Mouse (Mus musculus) midbrain, embryonic 12.5 days (tissue): ENCODE measurements around the gene Tmem179. TPM values are rescaled to one million over a fixed set of nuclear protein-coding genes. Genes with fewer than 3 reads are reported as not detected.

Experiments used
- ATAC-seq: fragments of 200-750 bp; cut with Nextera tagmentation; 2 replicates; pipeline ENCODE4 v1.8.0; 2017; ENCODE audit warnings: low read depth, moderate TSS enrichment, moderate library complexity; ENCODE audit not compliant: low FRiP score
- H3K27ac ChIP-seq: fragments of 300-500 bp; sonication (generic); replicated peaks from 2 replicates; pipeline ENCODE4 v1.5.1; 2016; ENCODE audit warnings: mild to moderate bottlenecking
- H3K27me3 ChIP-seq: fragments of 300-500 bp; sonication (generic); 2 replicates; pipeline ENCODE4 v1.6.1; 2016; ENCODE audit warnings: mild to moderate bottlenecking
- H3K36me3 ChIP-seq: fragments of 300-500 bp; sonication (generic); 2 replicates; pipeline ENCODE4 v1.6.1; 2016
- H3K4me1 ChIP-seq: fragments of 300-500 bp; sonication (generic); 2 replicates; pipeline ENCODE4 v1.6.1; 2016
- H3K4me2 ChIP-seq: fragments of 300-500 bp; sonication (generic); replicated peaks from 2 replicates; pipeline ENCODE4 v1.6.1; 2016; ENCODE audit warnings: mild to moderate bottlenecking, moderate library complexity
- H3K4me3 ChIP-seq: fragments of 300-500 bp; sonication (generic); 2 replicates; pipeline ENCODE4 v1.5.1; 2016; ENCODE audit warnings: mild to moderate bottlenecking
- H3K9ac ChIP-seq: fragments of 300-500 bp; sonication (generic); replicated peaks from 2 replicates; pipeline ENCODE4 v1.6.1; 2016; ENCODE audit warnings: mild to moderate bottlenecking, moderate library complexity
- H3K9me3 ChIP-seq: fragments of 300-500 bp; sonication (generic); 2 replicates; pipeline ENCODE4 v1.6.1; 2016; ENCODE audit warnings: mild to moderate bottlenecking
- whole genome bisulfite sequencing: fragments of 180-500 bp; shearing (Covaris S2); methylation state at CpG from one replicate; pipeline ENCODE4 v1.1.7; 2016; 5-methylcytosine and 5-hydroxymethylcytosine counted together
- polyA plus RNA-seq: library from polyadenylated mRNA; unstranded; fragments of >200 nt; fragmentation: Nextera tagmentation; extraction: Ambion mirVana; gene quantifications from 2 replicates; pipeline ENCODE4 v1.2.1, GENCODE M21; 2016

Tmem179 gene
- polyA plus RNA-seq, 1 experiment from 2014 or later = 12.0 TPM

GRCm38 (mm10) chr12:112549287-112549686 lies 32.7 kb upstream of the Tmem179 start:
- 96% methylated on average over 1 of the region's 1 CpGs for WGBS
- no peak overlapping the region for H3K4me3 ChIP-seq

GRCm38 (mm10) chr12:112546110-112546509 lies 29.6 kb upstream of the Tmem179 start:
- no peak overlapping the region for H3K4me3 ChIP-seq
- no peaks in the 10 kb centered on the region for H3K36me3 ChIP-seq
- 92% methylated on average over 8 of the region's 8 CpGs for WGBS
- H3K4me2 ChIP-seq = no peak overlapping the region
- ATAC-seq = no peak
- peaks cover 26% of the 10 kb centered on the region for H3K27me3 ChIP-seq
- H3K27ac ChIP-seq = peak overlapping the region; percentile 40
- H3K9ac ChIP-seq = no peak overlapping the region
- H3K4me1 ChIP-seq = peaks cover 37% of the 10 kb centered on the region
- no peaks in the 10 kb centered on the region for H3K9me3 ChIP-seq

More at GRCm38 (mm10) chr12:112549287-112549686, 32.7 kb upstream of the Tmem179 start:
- Histone ChIP-seq H3K9me3 (no peaks in the 10 kb centered on the region), H3K27ac (no peak overlapping the region), H3K27me3 (peaks cover 19% of the 10 kb centered on the region), H3K9ac (no peak overlapping the region), H3K4me1 (peaks cover 38% of the 10 kb centered on the region), H3K4me2 (no peak overlapping the region), H3K36me3 (no peaks in the 10 kb centered on the region)
- no peak for ATAC-seq

- H3K27me3 ChIP-seq = peaks cover 29% of the 10 kb centered on the region
- peak overlapping the region; percentile 40 for H3K27ac ChIP-seq
- no peak for ATAC-seq
- H3K4me3 ChIP-seq = no peak overlapping the region
- H3K36me3 ChIP-seq = no peaks in the 10 kb centered on the region
- no peak overlapping the region for H3K4me2 ChIP-seq
- WGBS = 25% methylated on average over 12 of the region's 12 CpGs
- H3K4me1 ChIP-seq = peaks cover 46% of the 10 kb centered on the region
- no peak overlapping the region for H3K9ac ChIP-seq
- H3K9me3 ChIP-seq = no peaks in the 10 kb centered on the region
Observed at GRCm38 (mm10) chr12:112544946-112545701, 28.6 kb upstream of the Tmem179 start.

- Histone ChIP-seq H3K27ac (no peak overlapping the region), H3K9ac (no peak overlapping the region), H3K4me2 (no peak overlapping the region), H3K9me3 (no peaks in the 10 kb centered on the region), H3K27me3 (peaks cover 34% of the 10 kb centered on the region), H3K4me1 (peaks cover 49% of the 10 kb centered on the region), H3K4me3 (no peak overlapping the region), H3K36me3 (no peaks in the 10 kb centered on the region)
- ATAC-seq = no peak
- 76% methylated on average over 9 of the region's 9 CpGs for whole genome bisulfite sequencing
Observed at GRCm38 (mm10) chr12:112543941-112544340, 27.4 kb upstream of the Tmem179 start.

- Histone ChIP-seq H3K27me3 (peaks cover 43% of the 10 kb centered on the region), H3K27ac (peak overlapping the region; percentile 77), H3K9ac (no peak overlapping the region), H3K36me3 (no peaks in the 10 kb centered on the region), H3K9me3 (no peaks in the 10 kb centered on the region), H3K4me1 (peaks cover 49% of the 10 kb centered on the region), H3K4me2 (peak overlapping the region; percentile 21), H3K4me3 (no peak overlapping the region)
- peak; percentile 55; the same call in 1 of the 2 replicates for ATAC-seq
- WGBS = 9% methylated on average over 11 of the region's 11 CpGs
Observed at GRCm38 (mm10) chr12:112542920-112543300, 26.4 kb upstream of the Tmem179 start.

- peaks cover 47% of the 10 kb centered on the region for H3K27me3 ChIP-seq
- H3K4me1 ChIP-seq = peaks cover 49% of the 10 kb centered on the region
- no peak overlapping the region for H3K4me3 ChIP-seq
- no peaks in the 10 kb centered on the region for H3K36me3 ChIP-seq
- no peaks in the 10 kb centered on the region for H3K9me3 ChIP-seq
- 40% methylated on average over 13 of the region's 13 CpGs for WGBS
- peak; percentile 64 for ATAC-seq
- peak overlapping the region; percentile 77 for H3K27ac ChIP-seq
- 0 out of 2 replicates have a peak overlapping the region, but pooled peaks have one; percentile 11 for H3K9ac ChIP-seq
- H3K4me2 ChIP-seq = peak overlapping the region; percentile 21
Observed at GRCm38 (mm10) chr12:112542257-112542919, 25.8 kb upstream of the Tmem179 start.

GRCm38 (mm10) chr12:112541483-112542091 lies 25.0 kb upstream of the Tmem179 start:
- 13% methylated on average over 8 of the region's 8 CpGs for WGBS
- ATAC-seq = peak; percentile 59
- 0 out of 2 replicates have a peak overlapping the region, but pooled peaks have one; percentile 21 for H3K9ac ChIP-seq
- H3K4me3 ChIP-seq = no peak overlapping the region
- no peaks in the 10 kb centered on the region for H3K9me3 ChIP-seq
- peak overlapping the region; percentile 77 for H3K27ac ChIP-seq
- H3K4me1 ChIP-seq = peaks cover 49% of the 10 kb centered on the region
- H3K36me3 ChIP-seq = no peaks in the 10 kb centered on the region
- H3K27me3 ChIP-seq = peaks cover 53% of the 10 kb centered on the region
- no peak overlapping the region; the same call in 1 of the 2 replicates for H3K4me2 ChIP-seq

GRCm38 (mm10) chr12:112540321-112540720 lies 23.8 kb upstream of the Tmem179 start:
- no peak for ATAC-seq
- Histone ChIP-seq H3K36me3 (no peaks in the 10 kb centered on the region), H3K4me2 (no peak overlapping the region), H3K9ac (no peak overlapping the region), H3K4me3 (no peak overlapping the region), H3K9me3 (no peaks in the 10 kb centered on the region), H3K4me1 (peaks cover 42% of the 10 kb centered on the region), H3K27me3 (peaks cover 55% of the 10 kb centered on the region), H3K27ac (no peak overlapping the region)
- WGBS = 94% methylated on average over 12 of the region's 12 CpGs

- H3K36me3 ChIP-seq = no peaks in the 10 kb centered on the region
- no peak overlapping the region for H3K4me3 ChIP-seq
- no peak overlapping the region for H3K27ac ChIP-seq
- no peak overlapping the region for H3K4me2 ChIP-seq
- H3K9me3 ChIP-seq = no peaks in the 10 kb centered on the region
- no peak for ATAC-seq
- H3K27me3 ChIP-seq = peaks cover 55% of the 10 kb centered on the region
- 90% methylated on average over 7 of the region's 7 CpGs for WGBS
- peaks cover 34% of the 10 kb centered on the region for H3K4me1 ChIP-seq
- H3K9ac ChIP-seq = no peak overlapping the region
Observed at GRCm38 (mm10) chr12:112539466-112539965, 23.0 kb upstream of the Tmem179 start.

GRCm38 (mm10) chr12:112538356-112538755 lies 21.8 kb upstream of the Tmem179 start:
- H3K9ac ChIP-seq = no peak overlapping the region
- H3K9me3 ChIP-seq = no peaks in the 10 kb centered on the region
- no peak overlapping the region for H3K4me2 ChIP-seq
- WGBS = 88% methylated on average over 9 of the region's 9 CpGs
- no peak overlapping the region for H3K4me3 ChIP-seq
- H3K4me1 ChIP-seq = peaks cover 31% of the 10 kb centered on the region
- no peak overlapping the region for H3K27ac ChIP-seq
- no peaks in the 10 kb centered on the region for H3K36me3 ChIP-seq
- peaks cover 53% of the 10 kb centered on the region for H3K27me3 ChIP-seq
- no peak for ATAC-seq

- 84% methylated on average over 6 of the region's 6 CpGs for WGBS
- Histone ChIP-seq H3K4me2 (no peak overlapping the region), H3K36me3 (no peaks in the 10 kb centered on the region), H3K4me1 (peaks cover 24% of the 10 kb centered on the region), H3K9me3 (no peaks in the 10 kb centered on the region), H3K27ac (no peak overlapping the region), H3K4me3 (no peak overlapping the region), H3K9ac (no peak overlapping the region), H3K27me3 (peaks cover 53% of the 10 kb centered on the region)
- no peak for ATAC-seq
Observed at GRCm38 (mm10) chr12:112537233-112537632, 20.7 kb upstream of the Tmem179 start.

GRCm38 (mm10) chr12:112533758-112534157 lies 17.2 kb upstream of the Tmem179 start:
- 68% methylated on average over 4 of the region's 4 CpGs for WGBS
- no peak for ATAC-seq

More at GRCm38 (mm10) chr12:112533758-112534157, 17.2 kb upstream of the Tmem179 start:
- no peaks in the 10 kb centered on the region for H3K9me3 ChIP-seq
- H3K27ac ChIP-seq = no peak overlapping the region
- no peaks in the 10 kb centered on the region for H3K36me3 ChIP-seq
- H3K4me1 ChIP-seq = no peaks in the 10 kb centered on the region
- no peak overlapping the region for H3K9ac ChIP-seq
- H3K4me3 ChIP-seq = no peak overlapping the region
- H3K27me3 ChIP-seq = peaks cover 40% of the 10 kb centered on the region
- H3K4me2 ChIP-seq = no peak overlapping the region
